Mouse (Mus musculus) heart, embryonic 16.5 days (tissue): Measurements from ENCODE around the gene Ergic1. TPM values are rescaled to one million over a fixed set of nuclear protein-coding genes. Genes with fewer than 3 reads are reported as not detected.

Experiments used
- ATAC-seq: fragments of 200-750 bp; cut with Nextera tagmentation; replicated peaks from 2 replicates; pipeline ENCODE4 v1.8.0; 2017; ENCODE audit warnings: moderate number of reproducible peaks; ENCODE audit not compliant: insufficient read depth, low FRiP score; ENCODE audit errors: extremely low read depth
- H3K27ac ChIP-seq: fragments of 300-500 bp; sonication (generic); 2 replicates; pipeline ENCODE4 v1.5.1; 2014; ENCODE audit warnings: mild to moderate bottlenecking, low read length, control low read depth, moderate library complexity
- H3K27me3 ChIP-seq: fragments of 300-500 bp; sonication (generic); 2 replicates; pipeline ENCODE4 v1.6.1; 2014; ENCODE audit warnings: low read length, mixed read lengths; ENCODE audit not compliant: control insufficient read depth, insufficient read depth
- H3K36me3 ChIP-seq: fragments of 300-500 bp; sonication (generic); 2 replicates; pipeline ENCODE4 v1.6.1; 2014; ENCODE audit not compliant: control insufficient read depth, insufficient read depth
- H3K4me1 ChIP-seq: fragments of 300-500 bp; sonication (generic); 2 replicates; pipeline ENCODE4 v1.6.1; 2014; ENCODE audit warnings: low read length, mixed read lengths; ENCODE audit not compliant: control insufficient read depth, insufficient read depth
- H3K4me2 ChIP-seq: fragments of 300-500 bp; sonication (generic); 2 replicates; pipeline ENCODE4 v1.6.1; 2014; ENCODE audit warnings: low read depth, mild to moderate bottlenecking, control low read depth, low read length
- H3K4me3 ChIP-seq: fragments of 300-500 bp; sonication (generic); 2 replicates; pipeline ENCODE4 v1.5.1; 2014; ENCODE audit warnings: mild to moderate bottlenecking, control low read depth, low read length
- H3K9ac ChIP-seq: fragments of 300-500 bp; sonication (generic); 2 replicates; pipeline ENCODE4 v1.6.1; 2014; ENCODE audit warnings: low read length, control low read depth
- H3K9me3 ChIP-seq: fragments of 300-500 bp; sonication (generic); replicated peaks from 2 replicates; pipeline ENCODE4 v1.6.1; 2016; ENCODE audit warnings: low read length; ENCODE audit not compliant: control insufficient read depth
- WGBS: fragments of 180-500 bp; shearing (Covaris S2); extraction: QIAGEN DNeasy Blood & Tissue Kit; methylation state at CpG from one replicate; pipeline ENCODE4 v1.1.7; 2014; 5-methylcytosine and 5-hydroxymethylcytosine counted together
- polyA plus RNA-seq: library from polyadenylated mRNA; unstranded; fragments of >200 nt; fragmentation: Nextera tagmentation; extraction: Ambion mirVana; gene quantifications from 2 replicates; pipeline ENCODE4 v1.2.1, GENCODE M21; 2015

Ergic1 gene
- polyA plus RNA-seq, 1 experiment from 2014 or later = 84.9 TPM

- peaks cover 5% of the 10 kb centered on the region; the same call in 1 of the 2 replicates for H3K4me1 ChIP-seq
- H3K9ac ChIP-seq = no peak overlapping the region
- H3K4me3 ChIP-seq = no peak overlapping the region
- no peaks in the 10 kb centered on the region for H3K36me3 ChIP-seq
- no peak overlapping the region for H3K27ac ChIP-seq
- H3K9me3 ChIP-seq = no peaks in the 10 kb centered on the region
- no peak overlapping the region for H3K4me2 ChIP-seq
- ATAC-seq = no peak
- no peaks in the 10 kb centered on the region for H3K27me3 ChIP-seq
Measured at GRCm38 (mm10) chr17:26524316-26524715, 37.0 kb upstream of the Ergic1 start.

- WGBS = 82% methylated on average over 4 of the region's 4 CpGs
- Histone ChIP-seq H3K27ac (no peak overlapping the region), H3K4me1 (peaks cover 9% of the 10 kb centered on the region), H3K4me3 (no peak overlapping the region), H3K9me3 (no peaks in the 10 kb centered on the region), H3K4me2 (no peak overlapping the region), H3K27me3 (no peaks in the 10 kb centered on the region), H3K36me3 (no peaks in the 10 kb centered on the region), H3K9ac (no peak overlapping the region)
- ATAC-seq = no peak
Measured at GRCm38 (mm10) chr17:26524801-26525200, 36.5 kb upstream of the Ergic1 start.

- Histone ChIP-seq H3K4me3 (no peak overlapping the region), H3K9ac (no peak overlapping the region), H3K27me3 (no peaks in the 10 kb centered on the region), H3K27ac (no peak overlapping the region), H3K4me2 (no peak overlapping the region), H3K9me3 (no peaks in the 10 kb centered on the region), H3K36me3 (no peaks in the 10 kb centered on the region), H3K4me1 (peaks cover 14% of the 10 kb centered on the region)
- no peak for ATAC-seq
- WGBS = 77% methylated on average over 7 of the region's 7 CpGs
Measured at GRCm38 (mm10) chr17:26525316-26525715, 36.0 kb upstream of the Ergic1 start.

GRCm38 (mm10) chr17:26527291-26527690, 34.0 kb upstream of the Ergic1 start:
- Histone ChIP-seq H3K4me1 (peaks cover 26% of the 10 kb centered on the region), H3K9ac (no peak overlapping the region), H3K4me3 (no peak overlapping the region), H3K27ac (no peak overlapping the region), H3K4me2 (no peak overlapping the region), H3K27me3 (no peaks in the 10 kb centered on the region), H3K36me3 (no peaks in the 10 kb centered on the region), H3K9me3 (no peaks in the 10 kb centered on the region)
- WGBS = 95% methylated on average over 9 of the region's 9 CpGs
- no peak for ATAC-seq

- ATAC-seq = no peak
- Histone ChIP-seq H3K27me3 (no peaks in the 10 kb centered on the region), H3K4me2 (no peak overlapping the region), H3K9ac (no peak overlapping the region), H3K9me3 (no peaks in the 10 kb centered on the region), H3K36me3 (no peaks in the 10 kb centered on the region), H3K27ac (no peak overlapping the region), H3K4me3 (no peak overlapping the region), H3K4me1 (peaks cover 26% of the 10 kb centered on the region)
- 63% methylated on average over 6 of the region's 6 CpGs for WGBS
Measured at GRCm38 (mm10) chr17:26528751-26529150, 32.5 kb upstream of the Ergic1 start.

GRCm38 (mm10) chr17:26529791-26530241, 31.5 kb upstream of the Ergic1 start:
- Histone ChIP-seq H3K4me1 (peaks cover 27% of the 10 kb centered on the region), H3K4me3 (no peak overlapping the region), H3K36me3 (no peaks in the 10 kb centered on the region), H3K27me3 (no peaks in the 10 kb centered on the region), H3K27ac (peak overlapping the region; percentile 47), H3K4me2 (no peak overlapping the region), H3K9ac (no peak overlapping the region), H3K9me3 (no peaks in the 10 kb centered on the region)
- WGBS = 71% methylated on average over 5 of the region's 5 CpGs
- no peak for ATAC-seq

- Histone ChIP-seq H3K4me3 (no peak overlapping the region), H3K27ac (peak overlapping the region; percentile 47), H3K4me1 (peaks cover 35% of the 10 kb centered on the region), H3K9ac (no peak overlapping the region), H3K27me3 (no peaks in the 10 kb centered on the region), H3K36me3 (no peaks in the 10 kb centered on the region), H3K4me2 (no peak overlapping the region), H3K9me3 (no peaks in the 10 kb centered on the region)
- 27% methylated on average over 3 of the region's 3 CpGs for WGBS
- ATAC-seq = peak; percentile 61
Measured at GRCm38 (mm10) chr17:26530590-26531081, 30.7 kb upstream of the Ergic1 start.

- H3K9ac ChIP-seq = no peak overlapping the region
- H3K27ac ChIP-seq = peak overlapping the region; percentile 47
- H3K4me3 ChIP-seq = no peak overlapping the region
- no peak overlapping the region for H3K4me2 ChIP-seq
- 82% methylated on average over 7 of the region's 7 CpGs for WGBS
- ATAC-seq = no peak
- no peaks in the 10 kb centered on the region for H3K9me3 ChIP-seq
- peaks cover 37% of the 10 kb centered on the region for H3K4me1 ChIP-seq
- H3K36me3 ChIP-seq = no peaks in the 10 kb centered on the region
- H3K27me3 ChIP-seq = no peaks in the 10 kb centered on the region
Measured at GRCm38 (mm10) chr17:26531395-26532027, 29.8 kb upstream of the Ergic1 start.

- WGBS = 58% methylated on average over 4 of the region's 4 CpGs
Measured at GRCm38 (mm10) chr17:26532476-26533045, 28.7 kb upstream of the Ergic1 start.

More at GRCm38 (mm10) chr17:26532476-26533045, 28.7 kb upstream of the Ergic1 start:
- ATAC-seq = no peak
- H3K27me3 ChIP-seq = no peaks in the 10 kb centered on the region
- no peaks in the 10 kb centered on the region for H3K9me3 ChIP-seq
- no peaks in the 10 kb centered on the region for H3K36me3 ChIP-seq
- H3K27ac ChIP-seq = no peak overlapping the region
- peaks cover 37% of the 10 kb centered on the region for H3K4me1 ChIP-seq
- no peak overlapping the region for H3K9ac ChIP-seq
- no peak overlapping the region for H3K4me2 ChIP-seq
- H3K4me3 ChIP-seq = no peak overlapping the region
